Mouse (Mus musculus) layer of hippocampus, adult 2 months (tissue): ENCODE measurements at regions not wholly inside any gene's neighbourhood (a gene's known extent, or its start where the extent isn't known, plus 50 kb on each side); places are given as distances from the start of the nearest gene placed in this dataset.

Source experiments
- DNase-seq, 2 experiments: peaks; one replicate each; pipeline ENCODE4 v3.0.0; 2022; ENCODE audit warnings: low spot score in 2 of 2
- H3K27ac ChIP-seq: fragments of 200-600 bp; 2 replicates; pipeline ENCODE4 v1.8.1; 2022
- H3K4me3 ChIP-seq: fragments of 200-600 bp; 2 replicates; pipeline ENCODE4 v1.8.1; 2022; ENCODE audit warnings: mild to moderate bottlenecking
- CTCF ChIP-seq: fragments of 200-600 bp; conservative IDR thresholded peaks from 2 replicates; pipeline ENCODE4 v1.8.1; 2022; ENCODE audit warnings: antibody characterized with exemption, mild to moderate bottlenecking, moderate library complexity

GRCm38 (mm10) chr3:38257843-38258290, 226.8 kb downstream of the Ankrd50 start:
- TF ChIP-seq CTCF, result no peak
- DNase-seq, result no peak
- Histone ChIP-seq H3K4me3 (no peak overlapping the region), H3K27ac (no peak overlapping the region)

- no peak overlapping the region for H3K4me3 ChIP-seq
- no peak for TF ChIP-seq CTCF
- no peak for DNase-seq
- H3K27ac ChIP-seq, result no peak overlapping the region
These were observed 227.4 kb downstream of the Ankrd50 start for GRCm38 (mm10) chr3:38257076-38257842.

GRCm38 (mm10) chr3:38255674-38256073, 229.0 kb downstream of the Ankrd50 start:
- peak; percentile 80 for TF ChIP-seq CTCF
- peak; percentile 4 to 30 for DNase-seq
- Histone ChIP-seq H3K4me3 (no peak overlapping the region), H3K27ac (no peak overlapping the region)

GRCm38 (mm10) chr3:38254896-38255295, 229.7 kb downstream of the Ankrd50 start:
- peak; percentile 61 to 74 for DNase-seq
- Histone ChIP-seq H3K27ac (no peak overlapping the region), H3K4me3 (no peak overlapping the region)
- TF ChIP-seq CTCF, result no peak

- DNase-seq, result no peak
- TF ChIP-seq CTCF, result no peak
- H3K27ac ChIP-seq, result no peak overlapping the region
- no peak overlapping the region for H3K4me3 ChIP-seq
These were observed 233.1 kb downstream of the Ankrd50 start for GRCm38 (mm10) chr3:38251592-38251991.

GRCm38 (mm10) chr3:38250552-38250951, 234.1 kb downstream of the Ankrd50 start:
- Histone ChIP-seq H3K4me3 (no peak overlapping the region), H3K27ac (no peak overlapping the region)
- no peak for DNase-seq
- no peak for TF ChIP-seq CTCF

- DNase-seq, result no peak
- no peak for TF ChIP-seq CTCF
- H3K27ac ChIP-seq, result no peak overlapping the region
- no peak overlapping the region for H3K4me3 ChIP-seq
These were observed 235.7 kb downstream of the Ankrd50 start for GRCm38 (mm10) chr3:38248941-38249340.

GRCm38 (mm10) chr3:38246439-38246838, 238.2 kb downstream of the Ankrd50 start:
- TF ChIP-seq CTCF, result no peak
- no peak overlapping the region for H3K27ac ChIP-seq
- no peak for DNase-seq
- H3K4me3 ChIP-seq, result no peak overlapping the region

- DNase-seq, result no peak
- no peak overlapping the region for H3K4me3 ChIP-seq
- TF ChIP-seq CTCF, result no peak
- no peak overlapping the region for H3K27ac ChIP-seq
These were observed 241.4 kb downstream of the Ankrd50 start for GRCm38 (mm10) chr3:38243209-38243608.

GRCm38 (mm10) chr3:38237616-38238015, 247.0 kb downstream of the Ankrd50 start:
- DNase-seq, result no peak
- no peak overlapping the region for H3K4me3 ChIP-seq
- no peak for TF ChIP-seq CTCF
- H3K27ac ChIP-seq, result no peak overlapping the region

GRCm38 (mm10) chr3:38235736-38236083, 248.9 kb downstream of the Ankrd50 start:
- Histone ChIP-seq H3K27ac (no peak overlapping the region), H3K4me3 (no peak overlapping the region)
- no peak for TF ChIP-seq CTCF
- no peak for DNase-seq

- Histone ChIP-seq H3K4me3 (no peak overlapping the region), H3K27ac (no peak overlapping the region)
- no peak for DNase-seq
- no peak for TF ChIP-seq CTCF
These were observed 249.5 kb downstream of the Ankrd50 start for GRCm38 (mm10) chr3:38235033-38235735.

- H3K4me3 ChIP-seq, result no peak overlapping the region
- DNase-seq, result no peak
- no peak for TF ChIP-seq CTCF
- H3K27ac ChIP-seq, result no peak overlapping the region
These were observed 250.1 kb downstream of the Ankrd50 start for GRCm38 (mm10) chr3:38234534-38234933.

- Histone ChIP-seq H3K4me3 (no peak overlapping the region), H3K27ac (no peak overlapping the region)
- DNase-seq, result no peak
- TF ChIP-seq CTCF, result no peak
These were observed 250.6 kb downstream of the Ankrd50 start for GRCm38 (mm10) chr3:38234006-38234405.
